Mouse (Mus musculus) kidney, postnatal 0 days (tissue): ENCODE measurements around the gene Hivep3. TPM values are rescaled to one million over a fixed set of nuclear protein-coding genes. Genes with fewer than 3 reads are reported as not detected.
A peak's percentile ranks its signal among the peaks of the same experiment; 100 is the strongest.

Experiments
- ATAC-seq: fragments of 200-750 bp; cut with Nextera tagmentation; replicated peaks from 2 replicates; pipeline ENCODE4 v1.8.0; 2017; ENCODE audit warnings: low read depth, moderate number of reproducible peaks, moderate TSS enrichment, moderate library complexity; ENCODE audit not compliant: low FRiP score
- DNase-seq: peaks from one replicate; pipeline ENCODE4 v3.0.0-alpha.2; 2016; ENCODE audit warnings: low spot score
- H3K27ac ChIP-seq: fragments of 300-500 bp; sonication (generic); 2 replicates; pipeline ENCODE4 v1.5.1; 2014; ENCODE audit warnings: mild to moderate bottlenecking
- H3K27me3 ChIP-seq: fragments of 300-500 bp; sonication (generic); 2 replicates; pipeline ENCODE4 v1.6.1; 2014; ENCODE audit warnings: low read length, mixed read lengths; ENCODE audit not compliant: insufficient read depth
- H3K36me3 ChIP-seq: fragments of 300-500 bp; sonication (generic); 2 replicates; pipeline ENCODE4 v1.6.1; 2014; ENCODE audit warnings: low read length, mixed read lengths; ENCODE audit not compliant: insufficient read depth
- H3K4me1 ChIP-seq: fragments of 300-500 bp; sonication (generic); replicated peaks from 2 replicates; pipeline ENCODE4 v1.6.1; 2014; ENCODE audit warnings: antibody characterized with exemption, low read length, mixed read lengths; ENCODE audit not compliant: insufficient read depth
- H3K4me2 ChIP-seq: fragments of 300-500 bp; sonication (generic); 2 replicates; pipeline ENCODE4 v1.6.1; 2014; ENCODE audit warnings: mild to moderate bottlenecking, low read length, moderate library complexity, mixed read lengths
- H3K4me3 ChIP-seq: fragments of 300-500 bp; sonication (generic); replicated peaks from 2 replicates; pipeline ENCODE4 v1.5.1; 2014; ENCODE audit warnings: low read depth, low read length
- H3K9ac ChIP-seq: fragments of 300-500 bp; sonication (generic); 2 replicates; pipeline ENCODE4 v1.6.1; 2014; ENCODE audit warnings: low read depth, low read length
- H3K9me3 ChIP-seq: fragments of 300-500 bp; sonication (generic); replicated peaks from 2 replicates; pipeline ENCODE4 v1.6.1; 2016; ENCODE audit warnings: low read length, inconsistent platforms, mixed read lengths
- CTCF ChIP-seq: IDR thresholded peaks from 2 replicates; pipeline ENCODE4 v1.5.1; 2016; ENCODE audit warnings: antibody characterized with exemption, low read depth, mild to moderate bottlenecking, moderate library complexity
- WGBS: fragments of 180-500 bp; shearing (Covaris S2); extraction: QIAGEN DNeasy Blood & Tissue Kit; methylation state at CpG from one replicate; pipeline ENCODE4 v1.1.7; 2014; 5-methylcytosine and 5-hydroxymethylcytosine counted together
- polyA plus RNA-seq: library from polyadenylated mRNA; unstranded; fragments of >200 nt; fragmentation: Nextera tagmentation; extraction: Ambion mirVana; gene quantifications from 2 replicates; pipeline ENCODE4 v1.2.1, GENCODE M21; 2015

The Hivep3 gene
- polyA plus RNA-seq, 1 experiment from 2014 or later: 8.3 TPM

DNA sequence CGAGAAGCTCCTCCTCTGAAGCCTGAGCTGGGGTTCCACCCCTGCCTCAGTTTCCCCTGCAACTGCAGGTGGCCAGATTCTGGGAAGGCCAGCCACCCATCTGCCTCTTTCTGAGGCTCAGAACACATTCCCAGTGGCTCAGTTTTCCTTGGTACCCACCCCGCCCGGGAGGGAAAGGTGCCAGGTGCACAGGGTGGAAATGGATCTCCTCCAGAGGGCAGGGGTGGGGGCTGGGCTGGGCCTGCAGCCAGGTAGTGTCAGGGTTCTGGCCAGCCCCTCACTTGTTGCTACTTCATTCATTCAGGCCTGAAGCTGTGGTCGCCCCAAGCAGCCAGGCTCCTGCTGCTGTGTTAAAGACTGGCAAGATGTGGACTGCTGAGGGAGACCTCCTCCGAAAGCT is 430.7 kb downstream of the Hivep3 start:
- 80% methylated on average over 5 of the region's 5 CpGs for WGBS
- no peaks in the 10 kb centered on the region for H3K9me3 ChIP-seq
- H3K9ac ChIP-seq: no peak overlapping the region

DNA sequence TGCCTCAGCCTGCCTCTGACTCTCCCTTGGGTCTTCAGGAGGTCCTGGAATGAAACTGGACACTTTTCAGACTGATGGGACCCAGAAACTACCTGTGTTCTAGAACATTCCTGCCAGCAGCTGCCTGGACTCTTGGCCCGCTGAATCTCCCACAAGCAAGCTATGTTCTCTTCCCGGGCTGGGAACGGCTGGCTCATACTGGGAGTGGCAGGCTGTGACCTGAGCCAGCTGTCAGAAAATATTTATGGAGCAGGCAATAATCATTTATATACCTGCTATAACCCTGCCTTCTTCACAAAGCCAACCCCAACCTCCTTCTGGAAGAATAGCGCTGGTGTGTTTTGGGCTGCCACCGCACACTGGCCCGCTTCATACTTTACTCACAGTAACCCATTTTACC is 434.2 kb downstream of the Hivep3 start:
- Histone ChIP-seq H3K36me3 (no peaks in the 10 kb centered on the region), H3K9ac (no peak overlapping the region), H3K27me3 (no peaks in the 10 kb centered on the region), H3K27ac (no peak overlapping the region), H3K4me1 (no peaks in the 10 kb centered on the region), H3K9me3 (no peaks in the 10 kb centered on the region), H3K4me3 (no peak overlapping the region), H3K4me2 (no peak overlapping the region)
- WGBS: 77% methylated on average over 6 of the region's 6 CpGs
- DNase-seq (no peak), ATAC-seq (no peak)
- no peak for TF ChIP-seq CTCF

More for the DNA sequence above, 430.7 kb downstream of the Hivep3 start:
- H3K4me1 ChIP-seq: 0 out of 2 replicates have a peak, but pooled peaks cover 4% of the 10 kb centered on the region
- no peak overlapping the region for H3K27ac ChIP-seq
- no peak overlapping the region for H3K4me3 ChIP-seq
- TF ChIP-seq CTCF: no peak
- DNase-seq (no peak), ATAC-seq (no peak)
- no peak overlapping the region for H3K4me2 ChIP-seq
- H3K27me3 ChIP-seq: no peaks in the 10 kb centered on the region
- no peaks in the 10 kb centered on the region for H3K36me3 ChIP-seq

DNA sequence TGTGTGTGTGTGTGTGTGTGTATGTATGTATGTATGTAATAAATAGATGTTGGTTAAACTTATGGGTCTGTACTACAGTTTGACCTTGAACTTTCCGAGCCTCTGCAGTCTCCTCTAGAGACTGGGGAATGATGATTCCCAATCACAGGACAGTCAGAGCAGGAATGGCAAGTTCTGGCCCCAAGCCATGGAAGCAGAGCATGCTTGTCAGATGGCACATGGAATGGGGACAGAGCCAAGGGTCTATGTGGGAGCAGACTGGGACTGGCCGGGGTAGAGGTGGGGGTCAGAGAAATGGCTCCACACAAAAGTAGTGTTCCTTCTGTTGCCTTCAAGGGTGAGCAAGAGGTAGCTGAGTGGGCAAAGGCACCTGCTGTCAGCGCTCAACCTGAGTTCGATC is 434.8 kb downstream of the Hivep3 start:
- 89% methylated on average over 4 of the region's 4 CpGs for WGBS
- DNase-seq (no peak), ATAC-seq (no peak)
- H3K9me3 ChIP-seq: no peaks in the 10 kb centered on the region
- no peak overlapping the region for H3K4me3 ChIP-seq
- no peaks in the 10 kb centered on the region for H3K36me3 ChIP-seq
- no peak overlapping the region for H3K9ac ChIP-seq
- H3K4me1 ChIP-seq: no peaks in the 10 kb centered on the region
- H3K27me3 ChIP-seq: no peaks in the 10 kb centered on the region
- no peak overlapping the region for H3K27ac ChIP-seq
- TF ChIP-seq CTCF: no peak
- no peak overlapping the region for H3K4me2 ChIP-seq

DNA sequence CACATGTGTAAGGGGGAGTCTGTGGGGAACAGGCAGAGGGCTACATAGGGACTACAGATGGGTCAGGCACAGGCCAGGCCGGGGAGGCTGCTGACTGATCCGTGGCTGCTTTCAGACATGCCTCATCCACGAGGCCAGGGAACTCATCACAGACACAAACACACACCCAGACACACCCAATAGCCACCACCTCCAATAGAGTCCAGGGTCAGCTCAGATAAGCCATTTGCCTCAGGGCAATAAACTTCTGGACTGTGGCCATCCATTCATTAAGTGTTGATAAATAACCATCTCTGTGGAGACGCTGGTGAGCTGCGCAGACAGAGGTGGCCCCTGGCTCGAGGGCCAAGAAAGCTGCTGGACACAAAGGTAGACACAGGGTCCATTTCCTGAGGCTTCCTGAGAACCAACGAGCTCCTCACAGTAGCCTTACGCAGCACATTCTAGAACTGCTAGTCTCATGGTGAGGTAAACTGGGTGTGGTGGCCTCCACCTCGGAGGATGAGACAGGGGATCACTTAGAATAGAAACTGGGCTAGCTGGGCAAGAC is 436.9 kb downstream of the Hivep3 start:
- no peak for TF ChIP-seq CTCF
- 37% methylated on average over 9 of the region's 9 CpGs for WGBS
- Histone ChIP-seq H3K9ac (no peak overlapping the region), H3K4me2 (no peak overlapping the region), H3K36me3 (no peaks in the 10 kb centered on the region), H3K4me1 (no peaks in the 10 kb centered on the region), H3K9me3 (no peaks in the 10 kb centered on the region), H3K27me3 (no peaks in the 10 kb centered on the region), H3K4me3 (no peak overlapping the region), H3K27ac (no peak overlapping the region)
- ATAC-seq (no peak), DNase-seq (no peak)

DNA sequence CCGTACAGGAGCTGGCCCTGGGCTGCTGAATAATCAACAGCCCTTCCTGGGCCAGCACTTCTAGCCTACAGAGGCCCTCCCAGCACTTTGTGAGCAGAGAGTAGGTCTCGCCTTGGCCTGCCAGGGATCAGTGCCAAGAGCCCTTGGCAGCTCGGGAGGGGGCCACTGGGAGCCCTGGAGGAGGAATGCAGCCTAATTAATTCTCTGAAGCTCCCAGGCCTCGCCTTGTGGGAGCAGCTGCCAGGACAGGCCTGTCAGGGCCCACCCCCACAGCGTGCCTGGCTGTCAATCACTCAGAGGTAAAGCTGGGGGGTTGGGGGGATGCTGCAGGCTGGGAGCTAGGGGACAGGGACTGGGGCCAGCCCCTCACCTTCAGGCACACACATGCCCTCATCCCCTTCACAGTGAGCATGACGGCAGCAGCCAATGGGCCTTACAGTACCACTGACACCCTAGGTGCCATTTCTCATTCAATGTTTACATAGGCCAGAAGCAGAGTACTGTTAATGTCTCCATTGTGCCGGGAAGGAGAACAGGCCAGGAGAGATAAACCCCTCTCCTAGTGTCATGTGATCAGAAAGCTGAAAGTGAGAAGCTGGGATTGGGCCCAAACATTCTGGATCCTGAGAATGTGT is 438.6 kb downstream of the Hivep3 start:
- no peak overlapping the region for H3K9ac ChIP-seq
- TF ChIP-seq CTCF: no peak
- no peaks in the 10 kb centered on the region for H3K27me3 ChIP-seq
- DNase-seq: peak; percentile 11
- H3K36me3 ChIP-seq: no peaks in the 10 kb centered on the region
- H3K27ac ChIP-seq: no peak overlapping the region
- ATAC-seq: no peak
- no peaks in the 10 kb centered on the region for H3K4me1 ChIP-seq
- H3K4me3 ChIP-seq: no peak overlapping the region
- no peak overlapping the region for H3K4me2 ChIP-seq
- no peaks in the 10 kb centered on the region for H3K9me3 ChIP-seq
- WGBS: 17% methylated on average over 7 of the region's 7 CpGs

DNA sequence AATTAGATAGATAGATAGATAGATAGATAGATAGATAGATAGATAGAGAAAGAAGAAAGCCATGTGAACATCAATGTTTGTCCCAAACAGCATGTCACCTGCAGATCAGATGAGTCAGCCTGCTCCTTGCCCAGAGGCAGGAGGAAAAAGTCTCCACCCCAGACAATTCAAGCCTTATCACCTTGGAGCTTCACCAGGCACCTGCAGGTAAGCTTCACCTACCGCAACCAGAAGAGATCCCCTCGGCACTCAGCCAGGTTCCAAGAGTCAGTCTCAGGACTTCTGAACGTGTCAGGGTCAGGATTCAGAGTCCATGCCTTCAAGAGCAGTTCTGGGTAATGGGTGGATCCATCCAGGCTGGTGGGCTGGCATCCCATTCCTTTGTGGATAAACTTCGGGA is 445.5 kb downstream of the Hivep3 start:
- DNase-seq (no peak), ATAC-seq (no peak)
- no peak overlapping the region for H3K27ac ChIP-seq
- WGBS: 84% methylated on average over 4 of the region's 4 CpGs
- no peak overlapping the region for H3K4me2 ChIP-seq
- H3K27me3 ChIP-seq: no peaks in the 10 kb centered on the region
- H3K9ac ChIP-seq: no peak overlapping the region
- no peaks in the 10 kb centered on the region for H3K4me1 ChIP-seq
- H3K36me3 ChIP-seq: no peaks in the 10 kb centered on the region
- TF ChIP-seq CTCF: no peak
- H3K4me3 ChIP-seq: no peak overlapping the region
- H3K9me3 ChIP-seq: no peaks in the 10 kb centered on the region

DNA sequence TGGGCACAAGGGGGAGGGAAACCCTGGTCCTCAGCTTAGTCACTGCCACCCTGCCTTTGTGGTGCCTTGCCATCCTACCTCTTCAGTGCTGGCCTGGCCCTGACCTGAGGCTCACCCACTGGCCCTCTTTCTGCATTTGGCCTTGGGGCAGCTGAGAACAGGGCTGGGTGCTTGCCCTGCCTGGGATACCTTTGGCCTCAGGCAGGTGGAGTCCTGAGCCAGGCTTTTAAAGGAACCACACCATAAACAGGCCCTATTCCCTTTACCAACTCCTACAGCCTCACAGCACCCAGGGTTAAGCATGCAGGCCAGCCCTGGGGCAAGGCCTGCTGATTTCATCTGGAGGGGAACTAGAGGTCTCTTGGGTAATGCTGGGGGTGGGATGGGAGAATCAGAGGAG is 447.0 kb downstream of the Hivep3 start:
- Histone ChIP-seq H3K4me2 (no peak overlapping the region), H3K4me1 (no peaks in the 10 kb centered on the region), H3K36me3 (no peaks in the 10 kb centered on the region), H3K27me3 (no peaks in the 10 kb centered on the region), H3K27ac (no peak overlapping the region), H3K9me3 (no peaks in the 10 kb centered on the region), H3K9ac (no peak overlapping the region), H3K4me3 (no peak overlapping the region)
- TF ChIP-seq CTCF: no peak
- ATAC-seq (no peak), DNase-seq (no peak)
